Mouse (Mus musculus): ENCODE measurements around the gene Mrpl19. TPM values are rescaled to one million over a fixed set of nuclear protein-coding genes. Genes with fewer than 3 reads are reported as not detected.

The Mrpl19 gene
- polyA plus RNA-seq (2012) = 8.9 and 9.3 TPM in 2 replicates

DNA sequence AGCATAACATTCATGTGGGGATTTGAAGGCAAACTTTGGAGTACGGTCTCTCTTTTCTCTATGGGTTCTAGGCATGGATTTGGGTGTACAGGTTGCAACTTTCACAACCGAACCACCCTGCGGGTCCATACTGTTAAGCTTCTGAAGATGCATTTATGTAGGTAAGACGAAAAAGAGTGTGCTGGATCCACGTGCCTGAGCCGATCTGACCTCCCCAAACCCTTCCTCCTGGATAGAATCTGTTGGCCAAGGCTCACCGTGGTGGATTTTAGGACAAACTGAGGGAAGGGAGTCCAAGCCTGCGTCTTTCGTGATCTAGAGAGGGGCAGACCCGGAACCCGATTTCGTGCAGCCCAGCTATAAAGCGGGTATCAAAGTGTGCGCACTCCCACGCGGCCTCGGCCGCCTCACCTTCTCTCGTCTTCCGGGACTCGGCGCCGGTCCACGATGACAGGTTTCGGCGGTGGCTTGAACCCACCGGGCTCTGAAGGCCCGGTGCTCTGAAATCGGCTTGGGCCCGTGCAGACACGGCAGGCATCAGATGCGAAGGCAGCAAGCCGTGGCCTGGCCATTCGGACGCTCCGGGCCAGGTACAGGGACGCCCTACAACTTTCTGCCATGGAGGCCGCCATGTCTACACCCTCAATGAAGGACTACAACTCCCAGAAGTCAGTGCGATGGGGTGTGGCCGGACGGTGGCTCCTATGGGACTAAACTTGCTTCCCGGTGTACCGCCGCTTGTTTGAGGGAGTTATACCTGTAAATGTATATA lies at the start of gene Mrpl19:
Gene Mrpl19 (minus strand): TSS at position 663 of the 772 bp plus-strand sequence.
- TF ChIP-seq GATA1 (IDR thresholded peaks at IDR 0.05; ENCODE audit: low read length) = no peak

DNA sequence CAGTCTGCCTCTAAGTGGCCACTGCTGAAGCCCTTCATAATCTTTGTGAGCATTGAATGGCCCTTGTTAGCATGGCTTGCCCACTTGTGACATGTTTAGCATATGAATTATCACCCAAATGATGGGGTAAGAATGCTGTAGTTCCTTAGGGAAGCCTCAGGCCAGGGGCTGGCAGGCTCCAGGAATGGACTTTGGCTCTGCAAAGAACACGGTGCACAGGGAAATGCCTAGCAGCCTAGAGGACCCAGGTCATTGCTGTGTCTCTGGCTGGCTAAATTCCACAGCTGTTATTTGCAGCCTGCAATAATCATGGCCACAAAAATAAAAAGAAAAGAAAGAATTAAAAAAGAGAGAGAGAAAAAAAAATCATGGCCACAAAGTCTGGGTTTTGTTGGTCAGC lies 46.6 kb upstream of the Mrpl19 start:
- no peak for TF ChIP-seq GATA1 (IDR thresholded peaks at IDR 0.05; ENCODE audit: low read length)

- no peak for TF ChIP-seq GATA1 (IDR thresholded peaks at IDR 0.05; ENCODE audit: low read length)
These were observed 24.5 kb upstream of the Mrpl19 start for GRCm38 (mm10) chr6:81990049-81990810.

GRCm38 (mm10) chr6:81988341-81988740 lies 22.6 kb upstream of the Mrpl19 start:
- no peak for TF ChIP-seq GATA1 (IDR thresholded peaks at IDR 0.05; ENCODE audit: low read length)

DNA sequence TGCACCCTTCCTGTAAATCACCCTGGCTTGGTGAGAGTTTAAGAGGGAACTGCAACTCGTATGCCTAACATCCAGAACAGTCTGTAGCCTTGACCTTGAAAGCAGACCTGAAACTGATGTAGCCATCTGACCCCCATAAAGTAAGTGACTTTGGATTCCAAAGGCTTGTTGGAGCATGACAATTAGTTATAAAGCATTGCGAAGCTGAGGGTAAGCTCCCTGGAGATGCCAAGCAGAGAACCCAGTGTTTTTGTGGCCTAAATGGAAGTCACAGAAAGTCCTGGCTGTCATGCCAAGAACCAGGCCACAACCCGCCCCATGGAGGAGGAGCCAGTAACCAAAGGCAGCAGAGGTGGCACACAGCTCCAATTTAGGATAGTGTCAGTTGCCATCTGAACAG lies 21.8 kb upstream of the Mrpl19 start:
- TF ChIP-seq GATA1 (IDR thresholded peaks at IDR 0.05; ENCODE audit: low read length) = no peak

DNA sequence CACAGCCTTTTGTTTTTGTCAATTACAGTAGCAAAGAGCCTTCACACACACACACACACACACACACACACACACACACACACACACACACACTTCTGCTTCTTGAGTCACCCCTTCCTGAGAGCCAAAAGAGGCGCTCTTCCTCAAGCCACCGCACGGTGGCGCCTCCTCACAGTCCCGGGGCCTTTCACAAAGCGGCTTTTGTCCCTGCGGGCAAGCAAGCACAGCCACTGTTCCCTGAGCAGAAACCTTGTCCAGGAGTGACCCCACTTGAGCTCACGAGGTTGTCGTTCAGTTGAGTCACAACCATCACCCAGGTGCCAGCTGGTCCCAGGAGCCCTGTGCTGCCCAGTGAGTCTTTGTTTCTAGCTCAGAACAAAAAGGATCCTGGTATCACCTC lies 21.3 kb upstream of the Mrpl19 start:
- TF ChIP-seq GATA1 (IDR thresholded peaks at IDR 0.05; ENCODE audit: low read length) = no peak

DNA sequence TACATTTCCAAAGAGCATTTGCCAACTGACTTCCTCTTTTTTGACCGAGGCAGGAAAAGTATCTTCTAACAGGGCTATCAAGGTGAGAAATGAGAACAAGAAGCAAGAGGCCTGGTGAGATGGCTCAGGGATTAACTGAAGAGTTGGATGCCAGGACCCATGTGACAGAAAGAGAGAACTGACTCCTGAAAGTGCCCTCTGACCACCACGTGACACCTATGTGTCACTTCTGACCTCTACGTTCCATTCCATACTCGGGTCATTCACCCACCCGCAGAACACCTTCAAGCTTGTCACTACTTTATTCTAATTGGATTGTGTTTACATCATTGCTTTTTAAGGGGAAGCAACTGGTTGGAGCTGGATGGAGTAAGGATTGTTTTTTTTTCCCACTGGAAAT lies 20.8 kb upstream of the Mrpl19 start:
- TF ChIP-seq GATA1 (IDR thresholded peaks at IDR 0.05; ENCODE audit: low read length) = no peak

GRCm38 (mm10) chr6:81986171-81986570 lies 20.4 kb upstream of the Mrpl19 start:
- no peak for TF ChIP-seq GATA1 (IDR thresholded peaks at IDR 0.05; ENCODE audit: low read length)

GRCm38 (mm10) chr6:81979286-81979685 lies 13.5 kb upstream of the Mrpl19 start:
- no peak for TF ChIP-seq GATA1 (IDR thresholded peaks at IDR 0.05; ENCODE audit: low read length)

DNA sequence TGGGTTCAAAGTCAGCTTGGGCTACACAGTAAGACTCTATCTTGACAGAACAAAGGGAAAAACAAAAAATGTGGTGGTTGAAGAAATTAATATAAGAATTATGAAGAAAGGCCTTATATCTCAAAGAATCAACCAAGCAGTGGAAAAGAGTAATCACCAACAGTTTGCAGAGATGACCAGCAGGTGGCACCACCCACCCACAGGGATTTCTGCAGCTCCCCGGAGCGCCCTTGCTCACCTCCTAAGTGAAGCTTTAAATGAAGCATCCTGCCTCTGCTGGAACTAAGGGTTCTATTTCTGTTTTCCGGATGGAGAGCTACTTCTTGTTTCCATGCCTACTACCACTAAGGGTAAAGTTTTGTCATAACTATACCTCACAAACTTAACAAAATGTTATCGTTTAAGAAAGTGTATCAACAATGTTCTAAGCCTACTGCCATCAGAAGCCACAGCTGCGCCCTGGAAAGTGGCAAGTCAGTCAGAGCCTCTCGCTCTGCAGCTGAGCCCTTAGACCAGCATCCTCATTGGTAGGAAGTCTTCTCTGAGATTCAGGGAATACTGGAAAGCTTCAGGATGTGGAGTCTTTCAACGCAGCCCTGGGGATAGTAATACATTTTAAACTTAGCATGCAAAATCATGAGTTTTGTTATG lies 10.3 kb upstream of the Mrpl19 start:
- TF ChIP-seq GATA1 (IDR thresholded peaks at IDR 0.05; ENCODE audit: low read length) = no peak

DNA sequence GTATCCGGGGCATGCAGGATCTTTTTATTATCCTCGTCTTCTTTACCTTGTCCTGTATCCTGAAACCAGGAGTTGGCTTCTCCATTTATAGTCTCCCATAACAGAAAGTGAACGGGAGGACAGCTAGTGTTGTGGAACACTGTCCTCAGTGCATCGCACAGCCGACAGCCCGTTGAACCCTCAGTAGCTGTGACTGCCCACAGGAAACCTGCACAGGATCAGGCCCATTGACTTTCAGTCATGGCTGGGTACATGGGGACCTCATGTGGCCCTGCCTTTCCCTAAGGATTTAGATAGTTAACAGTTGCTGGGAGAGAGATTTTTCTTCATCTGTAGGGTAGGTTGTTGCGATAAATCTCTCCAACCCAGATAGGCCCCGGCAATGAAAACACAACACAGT lies 6.8 kb upstream of the Mrpl19 start:
- no peak for TF ChIP-seq GATA1 (IDR thresholded peaks at IDR 0.05; ENCODE audit: low read length)

DNA sequence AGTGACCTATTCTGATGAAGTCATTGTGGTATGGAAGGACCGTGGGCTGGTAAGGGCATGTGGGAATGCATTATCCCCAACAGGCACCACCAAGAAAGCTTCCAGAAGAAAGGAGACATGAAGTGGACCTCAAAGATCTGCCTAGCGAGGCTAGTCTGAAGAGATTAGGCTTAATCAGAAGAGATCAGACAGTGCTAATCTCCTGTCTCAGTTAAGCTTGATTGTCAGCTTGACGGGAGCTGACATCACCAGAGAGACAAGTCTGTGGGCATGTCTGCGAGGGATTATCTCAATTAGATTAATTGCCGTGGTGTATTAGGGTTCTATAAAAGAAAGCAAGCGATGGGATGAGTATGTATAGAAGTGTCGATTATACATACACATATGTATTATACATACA lies 5.4 kb upstream of the Mrpl19 start:
- no peak for TF ChIP-seq GATA1 (IDR thresholded peaks at IDR 0.05; ENCODE audit: low read length)

GRCm38 (mm10) chr6:81966068-81966544 lies 348 bp upstream of the Mrpl19 start:
- no peak for TF ChIP-seq GATA1 (IDR thresholded peaks at IDR 0.05; ENCODE audit: low read length)

DNA sequence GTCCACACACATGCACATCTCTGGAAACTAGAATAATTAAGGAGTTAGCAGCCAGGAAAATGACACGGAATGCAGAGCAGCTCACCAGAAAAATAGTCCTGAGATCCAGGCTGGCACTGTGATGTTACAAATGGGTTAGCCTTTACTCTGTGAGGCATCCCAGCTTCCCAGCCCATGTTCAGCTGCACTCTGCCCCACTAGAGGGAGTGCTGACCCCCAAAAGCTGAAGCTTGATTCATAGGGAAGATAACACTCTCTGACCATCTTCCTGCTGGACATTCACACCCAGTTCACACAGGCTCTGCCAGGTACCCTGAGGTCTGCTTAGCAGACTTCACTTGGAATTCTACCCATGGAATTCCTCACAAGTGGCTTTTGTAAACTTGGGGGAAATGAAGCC lies 5.5 kb downstream of the Mrpl19 start:
- no peak for TF ChIP-seq GATA1 (IDR thresholded peaks at IDR 0.05; ENCODE audit: low read length)

- no peak for TF ChIP-seq GATA1 (IDR thresholded peaks at IDR 0.05; ENCODE audit: low read length)
These were observed 5.9 kb downstream of the Mrpl19 start for GRCm38 (mm10) chr6:81959866-81960265.

DNA sequence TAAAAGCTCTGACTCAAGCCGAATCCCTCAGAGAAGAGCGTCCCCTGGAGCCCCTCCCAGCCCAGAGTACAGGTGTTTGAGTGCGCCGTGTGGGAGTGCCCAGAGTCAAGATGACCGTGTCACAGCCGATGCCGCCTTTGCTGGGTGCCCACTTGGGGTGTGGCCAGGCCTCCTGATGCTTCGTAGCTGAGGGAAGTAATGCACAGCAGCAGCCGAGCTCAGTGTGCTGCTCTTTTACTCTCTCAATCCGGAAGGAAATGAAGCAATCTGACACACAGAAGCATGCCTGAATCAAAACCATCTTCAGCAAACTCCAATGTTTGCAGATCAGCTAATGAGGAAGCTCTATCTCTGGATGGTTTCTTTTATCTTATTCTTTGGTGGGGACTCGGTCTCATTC lies 7.8 kb downstream of the Mrpl19 start:
- no peak for TF ChIP-seq GATA1 (IDR thresholded peaks at IDR 0.05; ENCODE audit: low read length)

Measured in G1E-ER4 (cell line).